Mouse (Mus musculus) forebrain, embryonic 16.5 days (tissue): ENCODE data around the gene Gm49396. TPM values are rescaled to one million over a fixed set of nuclear protein-coding genes. Genes with fewer than 3 reads are reported as not detected.

Experiments
- ATAC-seq: fragments of 200-750 bp; cut with Nextera tagmentation; 2 replicates; pipeline ENCODE4 v1.8.0; 2017; ENCODE audit warnings: mild to moderate bottlenecking, moderate library complexity
- H3K27ac ChIP-seq: fragments of 300-500 bp; sonication (generic); 2 replicates; pipeline ENCODE4 v1.5.1; 2014; ENCODE audit warnings: low read length, control low read depth
- H3K27me3 ChIP-seq: fragments of 300-500 bp; sonication (generic); replicated peaks from 2 replicates; pipeline ENCODE4 v1.6.1; 2014; ENCODE audit warnings: low read length; ENCODE audit not compliant: control insufficient read depth, insufficient read depth
- H3K36me3 ChIP-seq: fragments of 300-500 bp; sonication (generic); 2 replicates; pipeline ENCODE4 v1.6.1; 2014; ENCODE audit not compliant: control insufficient read depth, insufficient read depth
- H3K4me1 ChIP-seq: fragments of 300-500 bp; sonication (generic); replicated peaks from 2 replicates; pipeline ENCODE4 v1.6.1; 2014; ENCODE audit warnings: low read length; ENCODE audit not compliant: control insufficient read depth, insufficient read depth
- H3K4me2 ChIP-seq: fragments of 300-500 bp; sonication (generic); 2 replicates; pipeline ENCODE4 v1.6.1; 2014; ENCODE audit warnings: mild to moderate bottlenecking, low read length, control low read depth
- H3K4me3 ChIP-seq: fragments of 300-500 bp; sonication (generic); replicated peaks from 2 replicates; pipeline ENCODE4 v1.5.1; 2014; ENCODE audit warnings: mild to moderate bottlenecking, low read length, control low read depth
- H3K9ac ChIP-seq: fragments of 300-500 bp; sonication (generic); replicated peaks from 2 replicates; pipeline ENCODE4 v1.6.1; 2014; ENCODE audit warnings: low read depth, low read length, control low read depth
- H3K9me3 ChIP-seq: fragments of 300-500 bp; sonication (generic); 2 replicates; pipeline ENCODE4 v1.6.1; 2016; ENCODE audit warnings: low read length; ENCODE audit not compliant: control insufficient read depth
- WGBS: fragments of 180-500 bp; shearing (Covaris S2); extraction: QIAGEN DNeasy Blood & Tissue Kit; methylation state at CpG from one replicate; pipeline ENCODE4 v1.1.7; 2014; 5-methylcytosine and 5-hydroxymethylcytosine counted together
- polyA plus RNA-seq: library from polyadenylated mRNA; unstranded; fragments of >200 nt; fragmentation: Nextera tagmentation; extraction: Ambion mirVana; gene quantifications from 2 replicates; pipeline ENCODE4 v1.2.1, GENCODE M21; 2015

Gene Gm49396
- polyA plus RNA-seq, result 23.5 and 28.5 TPM in 2 replicates

- Histone ChIP-seq H3K27me3 (no peaks in the 10 kb centered on the region), H3K4me3 (peak within 1 kb of the TSS; percentile 86), H3K9me3 (no peaks in the 10 kb centered on the region), H3K4me2 (peak within 1 kb of the TSS; percentile 71), H3K27ac (peak within 1 kb of the TSS; percentile 92), H3K4me1 (peaks cover 27% of the 10 kb centered on the region), H3K36me3 (no peaks in the 10 kb centered on the region), H3K9ac (peak within 1 kb of the TSS; percentile 83)
- peak; percentile 87 for ATAC-seq
- WGBS, result under 1% methylated on average over 45 of the region's 45 CpGs
Measured at GRCm38 (mm10) chr7:30563117-30563905, at the start of gene Gm49396, which contains the start of the genes U2af1l4 and Psenen. TSS of gene Gm49396 (plus strand) at chr7:30563344. TSS of gene U2af1l4 (plus strand) at chr7:30563301. TSS of gene Psenen (minus strand) at chr7:30563627.

GRCm38 (mm10) chr7:30515003-30515760 lies 48.0 kb upstream of the Gm49396 start:
- no peaks in the 10 kb centered on the region for H3K9me3 ChIP-seq
- no peaks in the 10 kb centered on the region for H3K36me3 ChIP-seq
- 59% methylated on average over 24 of the region's 24 CpGs for WGBS
- no peak overlapping the region for H3K4me3 ChIP-seq
- H3K4me2 ChIP-seq, result no peak overlapping the region
- peaks cover 2% of the 10 kb centered on the region for H3K4me1 ChIP-seq
- no peak for ATAC-seq
- H3K9ac ChIP-seq, result no peak overlapping the region
- no peak overlapping the region for H3K27ac ChIP-seq
- H3K27me3 ChIP-seq, result no peaks in the 10 kb centered on the region

GRCm38 (mm10) chr7:30518325-30518724 lies 44.8 kb upstream of the Gm49396 start:
- peaks cover 7% of the 10 kb centered on the region for H3K4me1 ChIP-seq
- no peak overlapping the region for H3K9ac ChIP-seq
- no peak overlapping the region for H3K4me2 ChIP-seq
- no peak overlapping the region for H3K4me3 ChIP-seq
- no peaks in the 10 kb centered on the region for H3K27me3 ChIP-seq
- no peak for ATAC-seq
- 43% methylated on average over 8 of the region's 8 CpGs for WGBS
- H3K36me3 ChIP-seq, result no peaks in the 10 kb centered on the region; the same call in 1 of the 2 replicates
- H3K27ac ChIP-seq, result no peak overlapping the region
- no peaks in the 10 kb centered on the region for H3K9me3 ChIP-seq

GRCm38 (mm10) chr7:30520396-30520795 lies 42.7 kb upstream of the Gm49396 start:
- Histone ChIP-seq H3K4me3 (no peak overlapping the region), H3K9ac (no peak overlapping the region), H3K4me1 (peaks cover 7% of the 10 kb centered on the region), H3K36me3 (peaks cover 12% of the 10 kb centered on the region), H3K9me3 (no peaks in the 10 kb centered on the region), H3K27me3 (no peaks in the 10 kb centered on the region), H3K27ac (no peak overlapping the region), H3K4me2 (no peak overlapping the region)
- WGBS, result 61% methylated on average over 4 of the region's 4 CpGs
- ATAC-seq, result peak; percentile 19; the same call in 1 of the 2 replicates

- H3K27me3 ChIP-seq, result no peaks in the 10 kb centered on the region
- no peak overlapping the region for H3K9ac ChIP-seq
- ATAC-seq, result peak; percentile 11; the same call in 1 of the 2 replicates
- H3K4me2 ChIP-seq, result no peak overlapping the region
- no peak overlapping the region for H3K27ac ChIP-seq
- H3K36me3 ChIP-seq, result peaks cover 16% of the 10 kb centered on the region
- peaks cover 7% of the 10 kb centered on the region for H3K4me1 ChIP-seq
- no peaks in the 10 kb centered on the region for H3K9me3 ChIP-seq
- no peak overlapping the region for H3K4me3 ChIP-seq
- 67% methylated on average over 5 of the region's 5 CpGs for WGBS
Measured at GRCm38 (mm10) chr7:30520856-30521255, 42.3 kb upstream of the Gm49396 start.

GRCm38 (mm10) chr7:30522871-30523270 lies 40.3 kb upstream of the Gm49396 start:
- Histone ChIP-seq H3K36me3 (peaks cover 32% of the 10 kb centered on the region), H3K27me3 (no peaks in the 10 kb centered on the region)

GRCm38 (mm10) chr7:30524487-30524886 lies 38.7 kb upstream of the Gm49396 start:
- Histone ChIP-seq H3K27me3 (no peaks in the 10 kb centered on the region), H3K9ac (no peak overlapping the region), H3K4me3 (no peak overlapping the region), H3K27ac (no peak overlapping the region), H3K4me2 (no peak overlapping the region), H3K9me3 (no peaks in the 10 kb centered on the region), H3K4me1 (peaks cover 7% of the 10 kb centered on the region), H3K36me3 (peaks cover 45% of the 10 kb centered on the region)
- 85% methylated on average over 6 of the region's 6 CpGs for WGBS
- ATAC-seq, result no peak

More at GRCm38 (mm10) chr7:30522871-30523270, 40.3 kb upstream of the Gm49396 start:
- Histone ChIP-seq H3K4me2 (no peak overlapping the region), H3K27ac (no peak overlapping the region), H3K9me3 (no peaks in the 10 kb centered on the region), H3K4me1 (peaks cover 7% of the 10 kb centered on the region), H3K9ac (no peak overlapping the region), H3K4me3 (no peak overlapping the region)
- 78% methylated on average over 10 of the region's 10 CpGs for WGBS
- no peak for ATAC-seq

- Histone ChIP-seq H3K36me3 (peaks cover 52% of the 10 kb centered on the region), H3K9me3 (no peaks in the 10 kb centered on the region), H3K27ac (no peak overlapping the region), H3K9ac (peak overlapping the region; percentile 27; the same call in 1 of the 2 replicates), H3K4me1 (no peaks in the 10 kb centered on the region), H3K4me2 (no peak overlapping the region), H3K27me3 (no peaks in the 10 kb centered on the region), H3K4me3 (no peak overlapping the region)
- 41% methylated on average over 10 of the region's 10 CpGs for WGBS
- no peak for ATAC-seq
Measured at GRCm38 (mm10) chr7:30525954-30526353, 37.2 kb upstream of the Gm49396 start.

GRCm38 (mm10) chr7:30526399-30526798 lies 36.7 kb upstream of the Gm49396 start:
- peaks cover 52% of the 10 kb centered on the region for H3K36me3 ChIP-seq
- no peaks in the 10 kb centered on the region for H3K9me3 ChIP-seq
- H3K4me1 ChIP-seq, result peaks cover 2% of the 10 kb centered on the region; the same call in 1 of the 2 replicates
- no peak overlapping the region for H3K27ac ChIP-seq
- no peaks in the 10 kb centered on the region for H3K27me3 ChIP-seq
- H3K4me3 ChIP-seq, result no peak overlapping the region
- no peak for ATAC-seq
- peak overlapping the region; percentile 27; the same call in 1 of the 2 replicates for H3K9ac ChIP-seq
- H3K4me2 ChIP-seq, result no peak overlapping the region
- 33% methylated on average over 17 of the region's 17 CpGs for WGBS
